Mouse (Mus musculus) heart, embryonic 12.5 days (tissue): Measurements from ENCODE around the gene Cep295nl. TPM values are rescaled to one million over a fixed set of nuclear protein-coding genes. Genes with fewer than 3 reads are reported as not detected.

Experiments
- ATAC-seq: fragments of 200-750 bp; cut with Nextera tagmentation; 2 replicates; pipeline ENCODE4 v1.8.0; 2017; ENCODE audit warnings: moderate TSS enrichment, moderate library complexity; ENCODE audit not compliant: insufficient number of reproducible peaks, low FRiP score
- H3K27ac ChIP-seq: fragments of 300-500 bp; sonication (generic); 2 replicates; pipeline ENCODE4 v1.5.1; 2016; ENCODE audit warnings: mild to moderate bottlenecking, moderate library complexity; ENCODE audit not compliant: poor library complexity, severe bottlenecking
- H3K27me3 ChIP-seq: fragments of 300-500 bp; sonication (generic); replicated peaks from 2 replicates; pipeline ENCODE4 v1.6.1; 2016; ENCODE audit warnings: mild to moderate bottlenecking, moderate library complexity
- H3K36me3 ChIP-seq: fragments of 300-500 bp; sonication (generic); 2 replicates; pipeline ENCODE4 v1.6.1; 2016; ENCODE audit warnings: mild to moderate bottlenecking, moderate library complexity
- H3K4me1 ChIP-seq: fragments of 300-500 bp; sonication (generic); replicated peaks from 2 replicates; pipeline ENCODE4 v1.6.1; 2016; ENCODE audit warnings: mild to moderate bottlenecking
- H3K4me2 ChIP-seq: fragments of 300-500 bp; sonication (generic); 2 replicates; pipeline ENCODE4 v1.6.1; 2016; ENCODE audit warnings: mild to moderate bottlenecking, moderate library complexity
- H3K4me3 ChIP-seq: fragments of 300-500 bp; sonication (generic); 2 replicates; pipeline ENCODE4 v1.5.1; 2016; ENCODE audit warnings: mild to moderate bottlenecking
- H3K9ac ChIP-seq: fragments of 300-500 bp; sonication (generic); 2 replicates; pipeline ENCODE4 v1.6.1; 2016; ENCODE audit warnings: mild to moderate bottlenecking, moderate library complexity
- H3K9me3 ChIP-seq: fragments of 300-500 bp; sonication (generic); replicated peaks from 2 replicates; pipeline ENCODE4 v1.6.1; 2016; ENCODE audit warnings: mild to moderate bottlenecking, moderate library complexity
- WGBS: fragments of 180-500 bp; shearing (Covaris S2); methylation state at CpG from one replicate; pipeline ENCODE4 v1.1.7; 2016; 5-methylcytosine and 5-hydroxymethylcytosine counted together
- polyA plus RNA-seq: library from polyadenylated mRNA; unstranded; fragments of >200 nt; fragmentation: Nextera tagmentation; extraction: Ambion mirVana; gene quantifications from 2 replicates; pipeline ENCODE4 v1.2.1, GENCODE M21; 2016

Cep295nl gene
- polyA plus RNA-seq, 1 experiment from 2014 or later: 0.24 TPM

DNA sequence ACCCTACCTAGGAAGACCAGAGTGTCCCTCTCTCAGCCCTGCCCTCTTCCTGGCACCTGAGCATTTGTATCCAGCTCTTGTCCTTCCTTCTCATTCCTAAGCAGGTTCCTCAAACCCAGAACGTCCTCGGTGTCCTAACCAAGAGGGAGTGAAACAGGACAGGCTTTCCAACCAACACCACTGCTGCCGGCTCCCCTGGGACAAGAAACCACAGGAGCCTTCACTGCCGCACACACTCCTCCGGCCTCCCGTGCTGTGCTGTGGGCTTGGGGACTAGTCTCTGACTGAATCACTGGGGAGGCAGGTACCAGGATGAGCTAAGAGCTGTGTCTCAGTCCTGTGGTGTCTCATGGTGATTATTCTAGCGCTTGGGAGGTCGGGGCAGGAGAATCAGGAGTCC, 27.4 kb upstream of the Cep295nl start:
- Histone ChIP-seq H3K9ac (no peak overlapping the region), H3K36me3 (no peaks in the 10 kb centered on the region), H3K9me3 (no peaks in the 10 kb centered on the region), H3K4me3 (no peak overlapping the region), H3K4me2 (no peak overlapping the region), H3K4me1 (peaks cover 17% of the 10 kb centered on the region), H3K27ac (no peak overlapping the region), H3K27me3 (0 out of 2 replicates have a peak, but pooled peaks cover 5% of the 10 kb centered on the region)
- no peak for ATAC-seq
- 66% methylated on average over 8 of the region's 8 CpGs for WGBS

DNA sequence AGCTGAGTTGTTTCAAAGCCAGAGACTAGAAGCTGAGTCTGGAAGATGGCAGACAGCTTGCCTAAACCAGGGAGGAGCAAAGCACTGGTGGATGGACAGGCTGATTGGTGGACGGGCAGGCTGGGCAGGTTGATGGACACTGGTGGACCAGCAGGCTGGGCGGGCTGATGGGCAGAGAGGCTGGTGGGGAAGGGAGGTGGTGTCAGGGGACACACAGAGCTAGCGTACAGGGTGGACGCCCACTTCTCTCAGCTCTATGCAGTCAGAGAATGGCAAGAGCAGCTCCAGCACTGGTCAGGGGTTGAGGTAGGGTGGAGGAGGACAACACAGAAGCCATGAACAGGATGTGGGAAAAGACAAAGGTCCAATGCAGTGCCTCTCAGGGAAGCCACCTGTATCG, 27.0 kb upstream of the Cep295nl start:
- no peak overlapping the region for H3K27ac ChIP-seq
- peaks cover 19% of the 10 kb centered on the region for H3K4me1 ChIP-seq
- no peak overlapping the region for H3K4me2 ChIP-seq
- 0 out of 2 replicates have a peak, but pooled peaks cover 5% of the 10 kb centered on the region for H3K27me3 ChIP-seq
- no peak overlapping the region for H3K9ac ChIP-seq
- H3K36me3 ChIP-seq: no peaks in the 10 kb centered on the region
- H3K9me3 ChIP-seq: no peaks in the 10 kb centered on the region
- 75% methylated on average over 5 of the region's 5 CpGs for WGBS
- no peak overlapping the region for H3K4me3 ChIP-seq
- no peak for ATAC-seq

DNA sequence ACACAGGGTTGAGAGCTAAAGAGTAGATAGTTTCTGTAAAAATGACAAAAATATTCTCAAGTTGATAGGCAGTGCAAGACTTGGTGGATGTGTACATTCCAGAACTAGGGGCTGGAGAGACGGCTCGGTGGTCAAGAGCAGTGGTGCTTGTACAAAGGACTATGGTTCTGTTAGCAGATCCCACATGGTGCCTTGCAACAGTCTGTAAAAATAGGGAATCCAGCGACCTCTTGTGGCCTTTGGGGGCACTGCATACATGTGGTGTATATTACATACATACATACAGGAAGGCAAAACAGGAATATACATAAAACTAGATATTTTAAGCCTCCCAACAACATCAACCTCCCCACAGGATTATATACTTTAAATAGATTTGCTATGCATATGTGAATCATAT, 26.0 kb upstream of the Cep295nl start:
- H3K4me2 ChIP-seq: no peak overlapping the region
- H3K9me3 ChIP-seq: no peaks in the 10 kb centered on the region
- peaks cover 26% of the 10 kb centered on the region for H3K4me1 ChIP-seq
- 61% methylated on average over 3 of the region's 3 CpGs for WGBS
- H3K27me3 ChIP-seq: 0 out of 2 replicates have a peak, but pooled peaks cover 3% of the 10 kb centered on the region
- H3K4me3 ChIP-seq: no peak overlapping the region
- no peak for ATAC-seq
- H3K27ac ChIP-seq: no peak overlapping the region
- no peaks in the 10 kb centered on the region for H3K36me3 ChIP-seq
- no peak overlapping the region for H3K9ac ChIP-seq

DNA sequence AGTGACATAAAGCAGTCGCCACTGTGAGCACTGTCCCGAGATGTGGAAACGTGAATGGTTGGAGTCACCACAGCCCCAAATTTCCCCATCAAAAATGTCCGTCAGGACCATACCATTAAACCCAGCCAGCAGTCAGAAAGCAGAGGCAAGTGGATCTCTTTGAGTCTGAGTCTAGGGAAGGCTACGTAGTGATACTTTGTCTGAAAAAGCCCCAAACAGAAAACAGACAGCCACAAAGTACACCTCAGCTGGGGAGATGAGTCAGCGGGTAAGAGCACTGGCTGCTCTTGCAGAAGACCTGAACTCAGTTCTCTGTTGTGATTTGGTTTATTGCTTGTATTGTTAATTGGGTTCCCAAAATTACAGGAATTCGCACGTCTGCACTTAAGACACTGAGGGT, 24.3 kb upstream of the Cep295nl start:
- WGBS: 62% methylated on average over 8 of the region's 8 CpGs
- no peak overlapping the region for H3K4me3 ChIP-seq
- no peak for ATAC-seq
- no peak overlapping the region for H3K4me2 ChIP-seq
- no peaks in the 10 kb centered on the region for H3K9me3 ChIP-seq
- no peak overlapping the region for H3K27ac ChIP-seq
- H3K4me1 ChIP-seq: peaks cover 42% of the 10 kb centered on the region
- H3K9ac ChIP-seq: no peak overlapping the region
- H3K36me3 ChIP-seq: no peaks in the 10 kb centered on the region
- no peaks in the 10 kb centered on the region for H3K27me3 ChIP-seq

DNA sequence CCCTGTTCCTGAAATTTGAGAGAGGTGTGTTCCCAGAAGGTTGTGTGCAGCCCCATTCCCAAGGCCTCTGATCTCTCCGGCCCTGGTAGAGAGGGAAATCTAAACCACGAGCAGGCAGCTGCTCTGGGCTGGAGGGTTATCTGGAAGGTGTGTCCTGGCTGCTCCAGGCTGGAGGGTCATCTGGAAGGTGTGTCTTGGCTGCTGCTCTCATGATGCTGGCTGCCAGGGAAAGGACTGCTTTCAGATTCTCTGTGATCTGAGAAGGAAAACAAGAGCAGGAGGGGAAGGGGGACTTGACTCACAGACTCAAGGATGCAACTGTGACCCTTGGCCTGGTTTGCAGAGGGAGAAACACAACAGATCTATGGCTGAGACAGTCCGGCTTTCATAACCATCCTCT, 23.8 kb upstream of the Cep295nl start:
- Histone ChIP-seq H3K9me3 (no peaks in the 10 kb centered on the region), H3K36me3 (no peaks in the 10 kb centered on the region), H3K4me3 (no peak overlapping the region), H3K4me1 (peaks cover 42% of the 10 kb centered on the region), H3K4me2 (no peak overlapping the region), H3K9ac (no peak overlapping the region), H3K27me3 (no peaks in the 10 kb centered on the region), H3K27ac (0 out of 2 replicates have a peak overlapping the region, but pooled peaks have one; percentile 37)
- ATAC-seq: no peak
- WGBS: 35% methylated on average over 3 of the region's 3 CpGs

DNA sequence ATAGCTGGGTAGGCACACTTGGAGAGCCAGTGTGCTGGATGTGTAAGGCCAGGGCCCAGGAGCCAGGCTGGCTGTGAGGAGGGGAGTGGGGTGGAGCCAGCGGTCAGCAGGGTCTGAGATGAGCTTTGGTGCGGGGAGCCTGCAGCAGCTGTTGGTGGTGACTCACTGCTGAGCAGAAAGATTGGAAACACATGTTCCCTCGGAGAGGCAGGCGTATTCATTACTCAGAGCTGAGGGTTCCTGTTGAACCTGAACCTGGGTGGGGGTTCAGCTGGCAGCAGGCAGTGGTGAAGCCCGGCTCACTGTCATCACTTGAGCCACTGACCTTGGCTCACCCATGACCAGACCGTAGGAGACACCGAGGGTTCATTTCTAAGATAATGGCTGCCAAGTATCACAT, 22.9 kb upstream of the Cep295nl start:
- Histone ChIP-seq H3K36me3 (no peaks in the 10 kb centered on the region), H3K4me2 (no peak overlapping the region), H3K27ac (peak overlapping the region; percentile 58), H3K4me3 (no peak overlapping the region), H3K27me3 (no peaks in the 10 kb centered on the region), H3K9ac (no peak overlapping the region), H3K4me1 (peaks cover 49% of the 10 kb centered on the region), H3K9me3 (no peaks in the 10 kb centered on the region)
- ATAC-seq: peak; percentile 27; the same call in 1 of the 2 replicates
- 33% methylated on average over 7 of the region's 7 CpGs for WGBS

DNA sequence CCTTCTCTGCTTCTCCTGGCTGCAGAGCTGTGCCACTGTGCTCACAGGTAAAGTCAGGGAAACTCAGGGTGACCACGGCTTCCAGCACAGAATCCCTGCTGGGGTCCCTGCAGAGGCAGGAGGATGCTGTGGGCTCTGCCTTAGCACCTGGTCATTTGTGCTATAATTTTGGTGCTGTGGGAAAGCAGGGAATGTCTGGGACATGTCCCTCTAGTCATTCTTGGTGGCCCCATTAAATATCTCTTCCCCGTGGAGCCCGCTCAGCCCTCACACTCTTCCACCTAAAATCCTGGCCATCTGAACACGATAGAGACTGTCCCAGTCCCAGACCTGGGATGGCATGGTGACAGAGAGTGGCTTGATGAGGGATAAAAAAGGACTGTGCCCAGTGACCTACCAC, 21.7 kb upstream of the Cep295nl start:
- Histone ChIP-seq H3K4me2 (no peak overlapping the region), H3K4me3 (no peak overlapping the region), H3K9ac (no peak overlapping the region), H3K36me3 (no peaks in the 10 kb centered on the region), H3K9me3 (no peaks in the 10 kb centered on the region), H3K27me3 (no peaks in the 10 kb centered on the region), H3K4me1 (peaks cover 49% of the 10 kb centered on the region), H3K27ac (peak overlapping the region; percentile 81; the same call in 1 of the 2 replicates)
- ATAC-seq: no peak
- 81% methylated on average over 4 of the region's 4 CpGs for WGBS

DNA sequence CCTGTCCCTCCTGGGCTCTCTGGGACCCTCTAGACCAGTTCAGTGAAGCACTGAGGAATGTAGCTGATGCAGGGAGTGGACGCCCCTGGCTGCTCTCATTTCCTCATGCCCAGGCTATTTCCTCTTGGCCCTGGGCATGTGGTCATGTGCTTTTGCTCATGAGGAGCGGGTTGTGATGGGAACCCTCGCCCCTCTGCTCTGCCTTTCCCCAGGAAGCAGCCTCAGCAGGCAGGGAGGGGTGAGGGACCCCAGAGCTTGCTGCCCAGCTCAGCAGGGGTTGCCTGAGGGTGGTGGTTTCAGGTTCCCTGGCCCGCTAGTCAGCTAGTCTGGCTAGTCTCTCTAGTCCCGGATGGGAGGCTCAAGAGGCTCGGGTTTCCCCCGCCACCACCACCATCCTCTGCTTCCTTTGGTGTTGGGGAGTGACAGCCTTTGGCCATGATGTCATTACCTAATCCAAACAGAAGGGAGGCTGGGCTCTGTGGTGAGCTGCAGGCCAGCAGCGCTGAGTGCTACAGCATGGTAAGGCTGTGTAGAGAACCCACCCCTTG, 20.7 kb upstream of the Cep295nl start:
- WGBS: under 1% methylated on average over 8 of the region's 8 CpGs
- H3K4me1 ChIP-seq: peaks cover 49% of the 10 kb centered on the region
- H3K4me3 ChIP-seq: no peak overlapping the region
- peak overlapping the region; percentile 81 for H3K27ac ChIP-seq
- peak overlapping the region; percentile 42; the same call in 1 of the 2 replicates for H3K4me2 ChIP-seq
- H3K36me3 ChIP-seq: no peaks in the 10 kb centered on the region
- H3K9me3 ChIP-seq: no peaks in the 10 kb centered on the region
- peak; percentile 84 for ATAC-seq
- no peaks in the 10 kb centered on the region for H3K27me3 ChIP-seq
- H3K9ac ChIP-seq: peak overlapping the region; percentile 28; the same call in 1 of the 2 replicates

DNA sequence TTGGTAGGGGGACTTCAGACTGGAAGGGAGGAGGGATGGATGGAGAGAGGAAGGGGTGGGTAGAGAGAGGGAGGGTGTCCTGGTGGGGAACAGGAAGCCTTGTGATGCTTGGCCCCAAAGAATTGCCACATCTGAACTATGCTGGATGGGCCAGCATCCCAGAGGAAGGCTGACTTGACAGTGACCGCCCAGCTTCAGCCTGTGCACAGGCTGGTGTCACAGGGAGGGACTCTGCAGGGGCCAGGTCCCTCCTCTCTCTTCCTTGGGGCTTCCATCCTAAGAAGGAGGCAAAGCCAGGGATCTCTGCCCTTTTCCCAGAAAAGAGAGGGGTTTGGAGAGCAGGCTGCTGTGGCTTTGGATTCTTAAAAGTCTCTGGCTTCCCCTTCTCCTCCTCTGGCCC, 20.2 kb upstream of the Cep295nl start:
- ATAC-seq: no peak
- Histone ChIP-seq H3K27ac (peak overlapping the region; percentile 81), H3K4me3 (no peak overlapping the region), H3K9ac (peak overlapping the region; percentile 16; the same call in 1 of the 2 replicates), H3K36me3 (no peaks in the 10 kb centered on the region), H3K9me3 (no peaks in the 10 kb centered on the region), H3K27me3 (no peaks in the 10 kb centered on the region), H3K4me1 (peaks cover 49% of the 10 kb centered on the region), H3K4me2 (peak overlapping the region; percentile 42; the same call in 1 of the 2 replicates)
- WGBS: 61% methylated on average over 1 of the region's 1 CpGs

DNA sequence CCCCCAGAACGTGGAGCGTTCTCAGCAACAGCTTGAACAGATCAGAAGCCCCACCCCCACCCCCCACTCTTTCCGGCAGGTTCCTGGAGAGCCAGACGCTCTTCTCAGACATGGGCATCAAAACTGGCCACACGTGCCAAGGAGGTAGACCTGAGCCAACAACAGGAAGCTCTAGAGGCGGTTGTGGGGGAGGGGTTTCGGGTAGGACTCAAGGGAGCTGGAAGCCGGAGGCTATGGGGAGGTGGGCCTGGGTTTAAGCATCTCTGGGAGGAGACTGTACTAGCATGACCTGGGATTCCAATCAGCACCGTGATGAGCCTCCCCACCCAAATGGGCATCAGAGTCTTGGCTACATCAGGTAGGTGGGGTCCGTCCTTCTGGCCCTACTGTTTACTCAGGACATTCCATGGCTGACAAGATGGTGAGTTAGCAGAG, 18.6 kb upstream of the Cep295nl start:
- H3K27ac ChIP-seq: no peak overlapping the region
- no peak overlapping the region for H3K9ac ChIP-seq
- H3K27me3 ChIP-seq: no peaks in the 10 kb centered on the region
- no peak overlapping the region for H3K4me3 ChIP-seq
- H3K36me3 ChIP-seq: no peaks in the 10 kb centered on the region
- H3K9me3 ChIP-seq: no peaks in the 10 kb centered on the region
- no peak for ATAC-seq
- 44% methylated on average over 10 of the region's 10 CpGs for WGBS
- peaks cover 48% of the 10 kb centered on the region for H3K4me1 ChIP-seq
- H3K4me2 ChIP-seq: no peak overlapping the region

DNA sequence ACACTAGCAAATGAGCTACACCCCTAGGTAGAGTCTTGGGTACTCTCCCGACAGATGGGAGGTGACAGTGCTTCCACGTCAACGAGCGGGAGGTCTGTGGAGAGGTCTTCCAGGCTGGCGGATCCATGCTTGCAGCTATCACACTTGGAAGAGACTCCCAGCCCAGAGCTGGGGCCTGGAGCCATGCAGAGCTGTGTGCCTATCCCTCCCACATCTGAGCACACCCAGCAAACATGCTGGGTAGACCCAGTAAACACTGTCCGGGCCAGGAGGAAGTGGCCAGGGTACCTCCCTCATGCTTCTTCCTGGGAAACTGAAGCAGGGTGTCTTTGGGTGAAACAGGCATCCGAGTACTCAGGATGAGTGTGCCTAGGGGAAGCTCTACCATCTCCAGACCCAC, 18.2 kb upstream of the Cep295nl start:
- 68% methylated on average over 7 of the region's 7 CpGs for WGBS
- H3K27me3 ChIP-seq: no peaks in the 10 kb centered on the region
- H3K36me3 ChIP-seq: no peaks in the 10 kb centered on the region
- ATAC-seq: no peak
- H3K4me3 ChIP-seq: no peak overlapping the region
- peaks cover 48% of the 10 kb centered on the region for H3K4me1 ChIP-seq
- H3K9ac ChIP-seq: no peak overlapping the region
- H3K9me3 ChIP-seq: no peaks in the 10 kb centered on the region
- H3K4me2 ChIP-seq: no peak overlapping the region
- no peak overlapping the region for H3K27ac ChIP-seq

DNA sequence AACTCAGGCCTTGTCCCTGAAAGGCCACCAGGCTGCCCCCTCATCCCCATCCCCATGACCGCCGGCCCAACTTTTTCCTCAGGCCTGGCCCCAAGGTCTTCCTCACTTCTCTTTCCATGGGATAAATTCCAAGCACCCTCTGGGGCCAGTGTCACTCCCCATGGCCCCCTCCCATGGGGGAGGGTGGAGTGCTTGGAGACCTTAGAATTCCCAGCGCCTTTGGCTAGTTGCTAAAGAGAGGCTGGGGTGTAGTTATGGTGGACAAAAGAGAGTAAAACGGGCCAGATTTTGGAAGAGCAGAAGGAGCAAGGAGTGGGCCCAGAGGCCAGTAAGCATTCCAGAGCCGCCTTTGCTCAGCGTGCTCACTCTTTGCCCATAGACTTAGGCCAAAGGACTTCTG, 13.3 kb upstream of the Cep295nl start, which contains the start of gene Timp2:
Gene Timp2 (minus strand): TSS at position 101 of the 400 bp plus-strand sequence.
- H3K9me3 ChIP-seq: no peaks in the 10 kb centered on the region
- peak within 1 kb of the TSS; percentile 80 for H3K27ac ChIP-seq
- H3K9ac ChIP-seq: peak within 1 kb of the TSS; percentile 91
- peaks cover 29% of the 10 kb centered on the region for H3K4me1 ChIP-seq
- peak within 1 kb of the TSS; percentile 81 for H3K4me3 ChIP-seq
- peak; percentile 38 for ATAC-seq
- peak within 1 kb of the TSS; percentile 87 for H3K4me2 ChIP-seq
- H3K36me3 ChIP-seq: peaks cover 8% of the 10 kb centered on the region; the same call in 1 of the 2 replicates
- H3K27me3 ChIP-seq: no peaks in the 10 kb centered on the region
- 37% methylated on average over 6 of the region's 6 CpGs for WGBS
